Mouse (Mus musculus) R1 (cell line): ENCODE measurements at regions not wholly inside any gene's neighbourhood (a gene's known extent, or its start where the extent isn't known, plus 50 kb on each side); places are given as distances from the start of the nearest gene placed in this dataset.

ENCODE experiments used
- DNase-seq: peaks from one replicate; pipeline ENCODE4 v3.0.0-alpha.2; 2018; ENCODE audit warnings: low read depth, low spot score

DNA sequence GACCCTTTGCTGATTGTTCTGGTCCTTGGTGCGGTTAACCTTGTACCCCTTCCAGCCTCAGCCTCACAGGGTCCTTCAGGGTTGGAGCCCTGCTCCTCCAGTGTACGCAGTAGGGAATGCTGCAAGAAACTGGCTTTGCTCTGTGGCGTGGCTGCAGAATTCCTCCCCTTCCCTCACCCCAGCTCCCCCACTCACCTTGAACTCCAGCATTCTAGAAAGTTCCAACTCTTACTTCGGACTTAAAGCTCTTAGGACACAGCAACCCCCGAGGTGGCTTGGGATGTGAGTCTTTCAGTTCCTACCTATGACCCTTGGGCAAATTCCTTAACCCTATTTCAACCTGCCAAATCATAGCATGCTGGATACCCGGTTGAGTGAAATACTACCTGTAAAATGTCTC, 73.3 kb upstream of the 1700024P04Rik start:
- no peak for DNase-seq

DNA sequence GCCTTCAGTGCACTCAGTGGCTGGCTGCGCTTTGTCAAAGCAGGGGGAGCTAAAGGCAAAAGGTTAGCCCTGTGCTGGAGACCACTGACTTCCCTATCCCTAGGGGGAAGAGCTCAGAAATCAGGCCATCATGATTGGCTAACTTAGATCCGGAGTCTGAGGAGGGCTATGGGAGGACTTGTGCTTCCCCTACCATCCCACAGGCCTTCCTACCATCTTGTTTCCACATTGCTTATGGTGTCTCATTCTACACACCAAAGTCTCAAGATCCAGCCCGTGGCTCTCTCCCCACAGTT, 72.9 kb upstream of the 1700024P04Rik start:
- DNase-seq: no peak

DNA sequence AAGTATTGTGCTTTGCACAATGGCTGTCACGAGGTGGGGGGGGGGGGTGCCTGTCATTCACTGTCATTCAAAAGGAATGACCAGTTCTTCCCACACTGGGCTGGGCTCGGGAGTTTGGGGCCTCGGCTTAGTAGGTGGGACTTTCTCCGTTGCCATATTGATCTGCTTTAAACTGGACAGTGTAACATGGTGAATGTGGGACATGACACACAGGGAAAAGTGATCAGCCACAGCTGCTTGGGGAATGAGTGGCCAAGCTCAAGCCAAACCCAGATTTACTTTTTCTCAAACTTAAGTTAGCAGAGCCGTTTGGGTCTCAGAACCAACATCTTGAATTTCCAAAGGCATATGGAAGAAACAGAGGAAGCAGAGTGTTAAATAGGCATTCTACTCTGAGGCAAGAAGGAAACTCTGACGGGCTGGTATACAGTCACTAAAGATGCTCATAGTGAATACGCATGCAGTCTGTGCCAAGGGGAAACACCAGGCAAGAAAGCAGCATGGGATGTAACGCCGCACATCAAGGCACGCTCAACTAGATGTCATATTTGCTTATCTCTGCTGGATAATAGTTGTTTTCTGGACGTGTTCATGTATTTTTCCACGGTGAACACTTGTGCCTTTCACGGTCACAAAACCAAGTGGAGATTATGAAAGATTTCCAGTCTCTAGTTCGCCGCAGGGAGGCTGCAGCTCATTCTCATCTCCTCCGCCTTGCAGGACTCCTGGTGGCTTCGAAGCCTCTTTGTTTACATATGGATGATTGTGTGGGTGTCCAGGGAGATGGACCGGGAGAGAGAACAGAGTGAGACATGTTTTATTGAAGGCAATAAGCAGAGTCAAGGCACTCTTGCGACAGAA, 72.3 kb upstream of the 1700024P04Rik start:
- DNase-seq: no peak

DNA sequence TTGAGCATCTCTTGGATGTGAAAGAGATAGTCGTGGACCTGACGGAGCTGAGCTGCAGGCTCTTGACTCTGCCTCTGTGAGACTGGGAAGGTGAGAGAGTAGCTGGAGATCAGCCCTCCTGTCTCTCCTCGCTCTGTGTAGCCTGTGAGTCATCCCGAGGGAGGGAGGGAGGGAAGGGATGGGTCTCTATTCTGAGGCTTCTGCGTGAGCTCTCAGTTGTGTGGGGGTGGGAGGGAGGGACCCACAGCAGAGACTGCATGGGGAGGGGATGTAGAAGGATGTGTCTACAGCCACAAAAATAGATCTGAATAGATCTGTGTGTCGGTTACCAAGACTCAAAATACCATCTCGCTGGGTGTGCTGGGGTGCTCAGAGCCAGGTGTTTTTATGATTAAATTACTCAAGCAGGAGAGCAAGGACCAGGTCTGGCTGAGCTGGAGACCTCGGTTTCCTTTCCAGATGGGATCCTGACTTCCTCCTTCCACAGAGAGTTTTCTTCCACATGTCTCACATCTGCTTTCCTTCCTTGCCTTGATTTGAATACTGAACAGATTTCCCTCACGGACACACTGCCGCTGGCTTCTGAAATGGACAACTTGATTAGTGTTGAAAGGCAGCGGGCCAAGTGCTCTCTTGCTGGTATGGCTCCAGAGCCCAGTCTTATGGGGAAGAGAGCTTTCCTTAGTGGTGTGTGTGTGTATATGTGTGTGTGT, 71.4 kb upstream of the 1700024P04Rik start:
- DNase-seq: no peak

DNA sequence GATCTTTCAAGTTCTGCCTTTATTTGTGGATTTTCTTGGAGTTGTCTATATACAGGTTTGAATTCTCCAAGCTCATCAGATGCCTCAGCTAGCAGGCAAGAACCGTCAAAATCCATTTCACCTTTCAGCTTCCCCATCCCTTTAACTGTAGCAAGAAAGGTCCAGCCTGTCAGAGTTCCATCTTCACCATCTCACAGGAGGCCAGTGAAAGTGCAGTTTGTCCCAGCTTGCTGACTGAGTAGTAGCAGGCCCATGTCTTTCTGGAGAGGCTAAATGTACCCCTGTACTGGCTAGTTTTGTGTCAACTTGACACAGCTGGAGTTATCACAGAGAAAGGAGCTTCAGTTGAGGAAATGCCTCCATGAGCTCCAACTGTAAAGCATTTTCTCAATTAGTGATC, 67.7 kb upstream of the 1700024P04Rik start:
- no peak for DNase-seq

DNA sequence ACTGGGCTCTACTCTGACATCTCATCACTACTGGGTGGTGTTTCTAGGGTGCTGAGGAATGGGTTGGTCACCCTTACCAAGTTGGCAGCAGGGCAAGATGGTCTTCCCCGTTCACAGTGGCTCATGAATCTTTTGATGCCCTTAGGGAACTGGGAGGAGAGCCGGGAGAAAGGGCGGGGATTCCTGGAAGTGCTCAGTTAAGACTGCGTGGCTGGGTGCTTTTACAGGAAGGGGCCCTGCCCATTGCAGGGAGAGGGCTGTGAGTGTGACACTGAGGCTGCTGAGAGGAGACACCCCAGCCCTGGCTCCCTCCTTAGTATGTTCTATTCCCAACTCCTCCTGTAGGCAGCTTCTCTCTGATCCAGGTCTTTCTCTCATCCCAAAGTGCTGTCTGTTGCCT, 65.3 kb upstream of the 1700024P04Rik start:
- no peak for DNase-seq

DNA sequence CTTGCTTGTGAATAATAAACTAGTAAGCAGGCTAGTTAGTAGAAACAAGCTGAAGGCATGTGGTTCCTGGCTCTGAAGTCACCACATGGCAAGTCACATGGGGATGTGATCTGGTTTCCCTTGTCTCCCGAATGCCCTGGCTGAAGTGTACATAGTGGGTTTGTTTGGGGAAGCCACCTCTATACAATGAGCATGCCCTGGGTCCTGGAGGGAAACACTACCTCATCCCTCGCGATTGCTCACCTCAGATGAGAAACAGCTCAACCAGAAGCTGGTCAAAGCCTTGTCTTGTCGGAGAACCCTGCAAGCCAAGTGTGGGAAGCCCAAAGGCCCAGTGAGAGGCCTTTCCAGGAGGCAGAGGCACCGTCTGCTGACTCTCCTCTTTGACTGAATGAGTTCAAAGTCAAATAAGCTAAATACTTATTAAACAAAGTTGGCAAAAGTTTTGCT, 64.3 kb upstream of the 1700024P04Rik start:
- DNase-seq: no peak

DNA sequence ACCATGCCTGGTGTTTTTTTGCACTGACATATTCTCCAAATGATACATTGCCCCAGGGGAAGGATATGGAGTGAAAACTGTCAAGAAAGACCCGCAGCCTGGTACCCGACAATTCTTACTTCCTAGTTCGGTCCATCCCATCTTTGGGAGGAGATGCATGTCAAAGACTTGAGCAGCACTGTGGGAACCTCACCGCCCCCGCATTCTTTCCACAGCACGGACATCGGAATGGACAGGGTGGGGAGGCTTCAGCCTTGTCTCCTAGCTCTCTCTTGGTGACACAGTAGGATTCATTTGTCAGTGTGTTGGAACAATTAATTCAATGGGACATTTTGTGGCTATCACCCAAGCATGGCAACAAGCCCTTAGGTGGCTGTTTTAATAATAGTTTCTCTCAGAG, 62.9 kb upstream of the 1700024P04Rik start:
- DNase-seq: no peak

DNA sequence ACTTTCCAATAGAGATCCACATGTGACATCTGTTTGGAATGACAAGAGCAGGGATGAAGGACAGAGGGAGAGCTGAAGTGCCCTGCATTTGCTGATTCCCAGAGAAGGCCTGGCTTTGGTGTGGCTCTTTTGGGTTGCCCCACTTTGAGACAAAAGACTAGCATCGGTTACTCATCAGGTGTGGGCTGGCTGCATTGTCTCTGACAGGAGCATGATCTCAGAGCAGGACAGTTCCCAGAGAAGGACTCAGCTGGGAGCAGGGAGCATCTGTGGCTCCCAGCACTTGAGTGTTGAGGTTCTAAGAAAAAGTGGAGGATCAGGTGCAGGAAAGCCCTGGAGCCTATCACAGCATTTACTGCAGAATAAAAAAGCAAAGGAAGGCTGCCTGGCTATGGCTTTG, 62.4 kb upstream of the 1700024P04Rik start:
- DNase-seq: no peak

DNA sequence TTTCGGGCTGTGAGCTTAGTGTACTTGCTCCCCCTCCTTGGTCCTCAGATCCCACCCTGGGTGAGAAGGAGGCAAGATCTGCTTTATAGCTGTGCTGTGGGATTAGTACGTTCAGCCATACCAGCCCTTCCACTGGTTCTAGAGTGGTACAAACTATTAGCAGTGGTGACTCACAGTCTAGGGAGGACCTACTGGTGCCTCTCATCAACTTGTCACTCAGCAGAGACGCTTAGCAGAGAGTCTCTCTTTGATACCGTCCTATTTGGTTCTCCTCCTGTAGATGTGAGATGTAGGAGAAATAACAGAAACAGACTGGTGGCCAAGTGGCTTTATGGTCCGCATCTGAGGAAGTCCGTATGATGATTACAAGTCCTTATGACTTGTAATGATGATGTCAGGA, 57.7 kb upstream of the 1700024P04Rik start:
- DNase-seq: no peak

DNA sequence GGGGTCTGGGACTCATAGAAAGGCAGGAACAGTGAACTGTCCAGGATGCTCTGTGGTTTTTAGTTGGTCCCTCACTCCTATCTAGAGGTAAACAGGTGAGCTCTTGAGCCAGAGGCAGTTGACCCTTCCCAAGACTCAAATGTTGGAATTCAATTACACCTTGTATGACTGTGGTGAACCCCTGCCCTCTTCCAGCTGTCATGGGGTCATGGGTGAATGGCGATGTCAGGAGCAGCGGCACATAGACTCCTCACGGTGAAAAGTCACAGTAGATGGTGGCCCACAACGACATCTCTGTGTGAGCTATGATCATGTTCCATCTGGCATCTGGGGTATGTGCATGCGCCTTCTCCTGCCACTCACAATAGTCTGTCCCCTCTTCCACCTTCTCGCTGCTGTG, 56.9 kb upstream of the 1700024P04Rik start:
- DNase-seq: no peak

DNA sequence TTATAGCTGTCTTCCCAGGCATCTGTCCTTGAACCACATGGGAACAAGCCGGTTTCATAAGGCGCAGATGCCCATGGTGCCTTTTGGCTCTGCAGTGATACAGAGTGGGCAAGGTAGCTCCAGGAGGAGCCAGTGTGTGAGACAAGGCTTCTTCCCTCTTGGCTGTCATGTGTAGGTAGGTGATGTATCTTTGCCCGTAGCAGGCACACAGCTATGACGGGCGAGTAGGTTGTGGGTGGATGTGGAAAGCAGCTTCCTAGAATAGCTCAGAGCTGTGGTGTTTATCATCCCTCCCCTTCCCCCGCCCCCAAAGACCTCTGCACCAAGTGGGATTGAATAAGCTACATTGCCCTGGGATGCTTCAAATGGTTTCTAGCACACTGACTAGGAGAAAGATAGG, 56.5 kb upstream of the 1700024P04Rik start:
- DNase-seq: no peak

DNA sequence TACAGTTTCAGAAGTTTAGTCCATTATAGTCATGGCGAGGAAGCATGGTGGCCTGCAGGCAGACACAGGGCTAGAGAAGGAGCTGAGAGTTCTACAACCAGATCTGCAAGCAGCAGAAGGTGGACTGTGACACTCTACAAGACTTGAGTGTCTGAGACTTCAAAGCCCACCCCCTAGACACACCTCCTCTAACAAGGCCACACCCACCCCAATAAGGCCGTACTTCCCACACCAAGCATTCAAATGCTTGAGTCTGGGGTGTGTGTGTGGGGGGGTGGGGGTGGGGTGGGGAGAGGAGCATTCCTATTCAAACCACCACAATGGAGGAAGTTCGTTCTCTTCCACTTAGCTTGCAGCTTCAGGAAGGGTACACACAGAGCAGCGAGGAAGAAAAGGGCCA, 55.8 kb upstream of the 1700024P04Rik start:
- peak; percentile 92 for DNase-seq

DNA sequence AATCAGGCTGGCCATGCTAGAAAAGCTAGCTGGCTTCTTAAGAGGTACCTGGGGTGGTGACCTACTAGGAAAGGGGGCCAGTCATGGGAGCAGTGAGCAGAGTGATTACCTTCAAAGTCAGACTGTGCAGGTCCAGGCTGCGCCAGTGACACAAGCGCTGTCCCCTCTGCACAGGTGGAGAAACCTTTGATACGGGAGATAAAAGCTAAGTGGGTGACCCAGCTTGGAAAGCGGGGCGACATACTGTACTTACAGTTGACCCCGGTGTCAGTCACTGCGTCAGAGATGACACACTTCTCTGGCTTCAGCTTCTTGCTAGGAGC, 54.7 kb upstream of the 1700024P04Rik start:
- no peak for DNase-seq

DNA sequence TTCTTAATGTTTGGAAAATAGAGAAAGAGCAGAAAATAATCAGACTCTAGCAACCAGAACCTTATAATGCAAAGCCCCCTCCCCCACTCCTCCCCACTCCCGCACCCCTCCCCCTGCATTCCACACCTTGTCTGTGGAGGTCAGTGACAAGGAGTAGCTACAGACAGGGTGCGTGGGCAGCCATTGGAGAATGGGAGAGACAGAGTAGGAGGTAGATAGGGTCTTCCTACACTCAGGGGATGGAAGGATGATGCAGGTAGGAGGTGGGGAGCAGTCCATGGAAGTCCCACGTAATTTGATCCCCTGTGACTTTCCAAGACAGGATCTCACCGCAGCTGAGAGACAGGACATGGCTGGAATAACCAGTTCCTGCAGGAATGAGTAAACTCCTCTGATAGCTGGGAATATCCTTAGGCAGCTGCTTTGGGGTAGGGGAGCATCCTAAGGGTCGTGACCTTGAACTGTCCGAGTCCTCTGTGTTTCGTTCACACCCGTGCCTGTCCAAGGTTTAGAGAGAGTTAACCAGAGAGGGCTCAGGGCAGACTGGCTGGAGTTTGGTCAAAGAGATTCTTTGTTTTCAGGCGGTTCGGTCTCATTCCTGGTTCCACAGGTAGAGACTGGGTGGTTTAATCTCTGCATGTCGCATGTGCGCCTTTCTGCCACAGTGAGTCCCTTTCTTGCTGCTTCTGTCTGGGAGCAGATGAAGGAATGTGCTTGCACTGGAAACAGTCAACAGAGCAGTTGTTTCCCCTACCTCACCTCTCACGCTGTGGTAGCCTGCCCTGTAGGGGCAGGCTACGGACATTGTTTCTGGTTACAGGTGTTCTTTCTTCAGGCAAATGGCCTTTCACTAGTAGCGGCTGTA, 54.1 kb upstream of the 1700024P04Rik start:
- peak; percentile 87 for DNase-seq

DNA sequence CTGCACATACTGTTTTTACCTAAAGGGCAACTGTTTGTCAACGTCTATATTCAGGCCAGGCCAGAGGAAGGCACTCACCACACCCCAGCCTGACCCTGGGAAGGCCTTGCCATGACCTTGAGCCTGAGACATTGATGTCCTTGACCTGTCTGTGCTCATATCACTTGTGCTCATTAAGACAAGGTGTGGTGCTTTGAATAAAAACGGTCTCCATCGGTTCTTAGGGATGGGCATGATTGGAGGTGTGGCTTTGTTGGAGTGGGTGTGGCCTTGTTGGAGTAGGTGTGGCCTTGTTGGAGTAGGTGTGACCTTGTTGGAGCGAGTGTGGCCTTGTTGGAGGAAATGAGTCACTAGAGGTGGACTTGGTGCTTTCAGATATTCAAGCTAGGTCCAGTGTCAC, 52.8 kb upstream of the 1700024P04Rik start:
- peak; percentile 88 for DNase-seq
